Mouse (Mus musculus): ENCODE results near the gene Wnt6.

Gene Wnt6

DNA sequence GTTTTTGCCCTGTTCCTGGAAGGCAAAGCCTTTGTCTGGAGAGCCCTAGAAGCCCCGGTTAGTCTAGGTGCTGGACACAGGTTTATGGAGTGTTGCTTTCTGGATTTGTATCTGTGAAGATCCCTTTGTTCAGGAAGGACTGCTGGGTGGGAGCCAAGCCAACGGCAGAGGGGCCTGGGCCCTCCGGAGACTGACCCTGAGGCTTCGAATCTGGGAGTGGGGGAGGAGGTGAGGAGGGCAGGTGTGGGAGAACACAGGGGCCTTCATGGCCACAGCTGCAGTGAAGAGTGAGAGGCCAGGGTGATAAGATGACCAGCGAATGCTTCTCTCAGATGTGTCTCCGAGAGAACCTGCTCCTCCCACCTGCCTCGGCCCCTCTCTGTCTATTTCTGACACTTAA, 2.4 kb downstream of the Wnt6 start:
- no peak for DNase-seq (ENCODE audit: low read depth, low spot score)

GRCm38 (mm10) chr1:74775816-74776215, 4.1 kb downstream of the Wnt6 start:
- no peak for DNase-seq (ENCODE audit: low read depth, low spot score)

- DNase-seq (ENCODE audit: low read depth, low spot score): no peak
Observed at GRCm38 (mm10) chr1:74778934-74779486, 7.3 kb downstream of the Wnt6 start.

DNA sequence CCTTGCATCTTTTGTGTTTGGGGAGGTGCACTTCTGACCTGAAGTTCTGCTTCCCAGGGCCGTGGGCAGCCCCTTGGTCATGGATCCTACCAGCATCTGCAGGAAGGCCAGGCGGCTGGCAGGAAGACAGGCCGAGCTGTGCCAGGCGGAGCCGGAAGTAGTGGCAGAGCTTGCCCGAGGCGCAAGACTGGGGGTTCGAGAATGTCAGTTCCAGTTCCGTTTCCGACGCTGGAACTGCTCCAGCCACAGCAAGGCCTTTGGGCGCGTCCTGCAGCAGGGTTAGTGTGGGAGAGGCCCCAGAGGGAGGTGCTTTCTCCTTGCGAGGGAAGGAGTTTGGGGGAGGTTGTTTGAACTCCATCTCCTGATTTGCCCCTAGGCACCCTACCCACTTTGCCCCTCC, 10.4 kb downstream of the Wnt6 start:
- DNase-seq (ENCODE audit: low read depth, low spot score): no peak

DNA sequence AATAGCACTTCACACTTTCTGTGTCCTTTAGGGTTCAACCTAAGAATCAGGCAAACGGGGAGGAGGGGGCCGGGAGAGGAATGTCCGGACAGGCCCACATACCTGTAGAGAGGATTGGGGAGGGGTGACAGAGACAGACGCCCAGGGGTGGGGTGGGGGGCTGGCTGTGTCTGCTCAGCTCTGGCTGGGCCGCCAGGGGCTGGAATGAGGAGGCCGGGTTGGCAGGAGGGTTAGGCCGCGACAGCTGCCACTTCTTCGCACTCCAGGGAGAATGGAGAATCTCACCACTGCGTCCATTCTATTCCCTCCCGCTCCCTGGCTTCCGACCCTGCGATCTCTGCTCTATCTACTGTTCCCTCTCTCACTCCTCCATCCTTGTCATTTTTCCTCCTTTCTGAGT, 11.9 kb downstream of the Wnt6 start:
- no peak for DNase-seq (ENCODE audit: low read depth, low spot score)

DNA sequence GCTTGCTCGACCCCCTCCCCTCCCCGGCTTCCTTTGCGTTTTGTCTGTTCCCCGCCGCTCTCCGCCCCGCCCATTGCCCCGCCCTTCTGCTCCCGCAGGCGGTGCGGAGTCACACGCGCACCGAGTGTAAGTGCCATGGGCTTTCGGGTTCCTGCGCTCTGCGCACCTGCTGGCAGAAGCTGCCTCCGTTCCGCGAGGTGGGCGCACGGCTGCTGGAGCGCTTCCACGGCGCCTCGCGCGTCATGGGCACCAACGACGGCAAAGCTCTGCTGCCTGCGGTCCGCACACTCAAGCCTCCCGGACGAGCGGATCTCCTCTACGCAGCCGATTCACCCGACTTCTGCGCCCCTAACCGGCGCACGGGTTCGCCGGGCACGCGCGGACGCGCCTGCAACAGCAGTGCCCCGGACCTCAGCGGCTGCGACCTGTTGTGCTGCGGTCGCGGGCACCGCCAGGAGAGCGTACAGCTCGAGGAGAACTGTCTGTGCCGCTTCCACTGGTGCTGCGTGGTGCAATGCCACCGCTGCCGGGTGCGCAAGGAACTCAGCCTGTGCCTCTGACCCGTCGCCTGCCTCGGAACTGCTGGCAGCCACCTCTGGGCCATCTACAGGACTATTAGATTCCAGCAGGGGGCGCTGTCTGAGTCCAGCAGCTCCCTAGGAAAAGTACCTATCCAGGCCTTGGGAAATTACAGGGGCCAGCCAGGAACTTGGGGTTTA, 12.5 kb downstream of the Wnt6 start:
- no peak for DNase-seq (ENCODE audit: low read depth, low spot score)

DNA sequence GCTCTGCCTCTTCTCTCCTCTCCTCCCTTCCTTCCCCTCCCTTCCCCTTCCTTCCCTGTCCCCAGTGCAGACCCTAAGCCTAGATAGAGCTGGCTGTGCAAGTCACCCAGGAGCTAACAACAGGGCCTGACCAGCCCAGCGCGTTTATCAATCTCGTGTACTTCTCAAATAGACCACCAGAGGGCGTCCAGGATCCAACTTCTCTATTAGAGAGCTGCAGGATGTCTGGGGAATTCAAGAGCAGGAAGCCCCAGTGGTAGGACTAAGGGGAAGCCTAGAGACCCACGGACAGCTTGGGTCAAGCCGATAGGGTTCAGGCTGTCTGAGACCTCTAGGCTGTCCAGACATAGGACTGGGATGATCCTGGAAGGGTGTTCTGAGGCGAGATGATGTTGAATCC, 16.2 kb downstream of the Wnt6 start:
- no peak for DNase-seq (ENCODE audit: low read depth, low spot score)

- DNase-seq (ENCODE audit: low read depth, low spot score): no peak
Observed at GRCm38 (mm10) chr1:74788603-74789176, 17.0 kb downstream of the Wnt6 start.

- no peak for DNase-seq (ENCODE audit: low read depth, low spot score)
Observed at GRCm38 (mm10) chr1:74790095-74790494, 18.4 kb downstream of the Wnt6 start.

DNA sequence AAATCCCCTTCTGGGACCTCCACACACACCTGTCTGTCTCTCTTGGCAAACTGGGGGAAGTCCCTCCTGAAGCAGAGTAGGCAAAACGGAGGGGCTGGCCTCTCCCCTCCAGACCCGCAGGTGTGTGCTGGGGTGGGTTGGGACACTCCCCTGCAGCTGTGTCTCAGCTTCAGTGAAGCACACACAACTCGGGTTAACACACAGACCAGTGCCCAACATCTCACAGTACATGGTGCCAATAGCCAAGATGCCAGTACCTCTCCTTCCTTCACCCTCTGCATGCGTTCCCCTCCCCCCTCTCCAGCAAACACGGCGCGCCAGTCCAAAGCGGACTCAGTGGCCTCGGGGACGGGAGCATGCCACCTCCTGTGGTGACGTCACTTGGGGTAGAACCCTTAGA, 19.6 kb downstream of the Wnt6 start, which contains the start of gene Wnt10a:
Gene Wnt10a, plus strand, starts transcription at position 268 of the 400 bp plus-strand sequence.
- DNase-seq (ENCODE audit: low read depth, low spot score): no peak

- no peak for DNase-seq (ENCODE audit: low read depth, low spot score)
Observed at GRCm38 (mm10) chr1:74792831-74793660, 21.4 kb downstream of the Wnt6 start.

DNA sequence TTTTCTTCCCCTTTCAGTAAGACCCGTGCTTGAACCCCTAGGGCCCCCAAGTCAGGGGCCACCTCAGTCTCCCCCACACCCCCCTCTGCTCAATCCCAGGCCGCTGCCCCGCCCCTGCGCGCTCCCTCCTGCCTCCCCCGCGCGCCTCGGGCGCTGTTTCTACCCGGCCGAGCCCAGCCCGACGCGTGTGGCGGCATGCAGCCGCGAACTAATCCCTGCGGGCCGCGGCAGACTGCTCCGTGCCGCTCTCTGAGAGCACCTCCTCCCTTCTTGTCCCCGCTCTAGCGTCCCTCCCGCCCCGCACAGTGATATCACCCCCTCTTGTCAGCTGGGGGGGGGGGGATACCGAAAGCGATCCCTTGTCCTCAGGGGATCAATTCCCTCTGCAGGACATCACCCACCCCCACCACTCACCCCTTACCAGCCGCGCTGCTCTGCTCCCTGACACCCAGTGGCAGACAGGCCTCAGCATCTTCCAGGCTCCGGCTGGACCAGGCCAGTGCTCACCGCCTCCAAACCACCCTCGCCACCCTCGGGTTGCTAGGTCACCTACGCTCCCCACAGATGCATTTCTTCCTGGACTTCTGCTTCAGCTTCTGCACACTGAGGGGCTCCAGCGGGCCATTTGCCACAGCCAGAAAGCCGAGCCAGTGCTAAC, 22.9 kb downstream of the Wnt6 start:
- no peak for DNase-seq (ENCODE audit: low read depth, low spot score)

DNA sequence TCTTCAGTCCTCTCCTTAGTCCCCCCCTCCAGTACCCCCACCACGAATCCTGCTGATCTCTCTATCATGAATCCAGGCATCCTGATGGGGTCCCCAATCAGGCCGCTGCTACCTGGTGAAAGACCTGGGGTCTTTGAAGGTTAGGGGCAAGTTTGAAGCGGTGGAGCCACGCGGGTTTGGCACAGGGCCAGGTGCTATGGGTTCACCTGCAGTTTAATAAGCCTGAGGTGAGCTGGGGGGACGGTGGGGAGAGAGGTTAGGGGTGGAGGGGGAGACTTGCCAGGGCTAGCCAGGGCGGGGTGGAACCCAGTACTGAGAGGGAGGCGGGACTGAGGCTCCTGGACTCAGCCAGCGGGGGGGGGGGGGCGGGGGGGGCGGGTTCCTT, 23.4 kb downstream of the Wnt6 start:
- no peak for DNase-seq (ENCODE audit: low read depth, low spot score)

- DNase-seq (ENCODE audit: low read depth, low spot score): no peak
Observed at GRCm38 (mm10) chr1:74797459-74797858, 25.8 kb downstream of the Wnt6 start.

- DNase-seq (ENCODE audit: low read depth, low spot score): peak; percentile 48
Observed at GRCm38 (mm10) chr1:74800424-74800888, 28.8 kb downstream of the Wnt6 start.

DNA sequence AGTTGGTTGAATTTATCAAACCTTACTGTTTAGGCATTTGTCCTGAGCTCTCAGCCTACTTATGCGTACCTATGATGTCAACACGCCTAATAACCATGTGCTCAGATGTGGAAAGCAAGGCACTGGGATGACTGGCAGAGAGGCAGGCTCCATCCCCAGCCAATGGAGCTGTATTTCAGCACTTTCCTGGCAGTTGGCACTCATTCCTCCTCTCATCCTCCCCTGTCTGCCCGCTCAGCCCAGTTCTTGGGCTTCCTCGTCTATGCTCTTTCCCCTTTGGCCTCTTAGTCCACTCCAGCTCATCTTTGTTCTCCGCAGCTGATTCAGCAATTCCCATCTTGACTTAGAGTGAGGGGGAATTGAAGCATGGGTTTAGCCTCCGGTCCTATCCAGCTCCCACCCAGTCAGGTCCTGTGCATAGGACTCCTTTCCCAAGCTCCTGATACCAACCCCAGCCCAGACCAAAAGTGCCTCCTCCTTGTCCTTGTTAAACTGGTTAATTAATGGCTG, 30.0 kb downstream of the Wnt6 start:
- no peak for DNase-seq (ENCODE audit: low read depth, low spot score)

DNA sequence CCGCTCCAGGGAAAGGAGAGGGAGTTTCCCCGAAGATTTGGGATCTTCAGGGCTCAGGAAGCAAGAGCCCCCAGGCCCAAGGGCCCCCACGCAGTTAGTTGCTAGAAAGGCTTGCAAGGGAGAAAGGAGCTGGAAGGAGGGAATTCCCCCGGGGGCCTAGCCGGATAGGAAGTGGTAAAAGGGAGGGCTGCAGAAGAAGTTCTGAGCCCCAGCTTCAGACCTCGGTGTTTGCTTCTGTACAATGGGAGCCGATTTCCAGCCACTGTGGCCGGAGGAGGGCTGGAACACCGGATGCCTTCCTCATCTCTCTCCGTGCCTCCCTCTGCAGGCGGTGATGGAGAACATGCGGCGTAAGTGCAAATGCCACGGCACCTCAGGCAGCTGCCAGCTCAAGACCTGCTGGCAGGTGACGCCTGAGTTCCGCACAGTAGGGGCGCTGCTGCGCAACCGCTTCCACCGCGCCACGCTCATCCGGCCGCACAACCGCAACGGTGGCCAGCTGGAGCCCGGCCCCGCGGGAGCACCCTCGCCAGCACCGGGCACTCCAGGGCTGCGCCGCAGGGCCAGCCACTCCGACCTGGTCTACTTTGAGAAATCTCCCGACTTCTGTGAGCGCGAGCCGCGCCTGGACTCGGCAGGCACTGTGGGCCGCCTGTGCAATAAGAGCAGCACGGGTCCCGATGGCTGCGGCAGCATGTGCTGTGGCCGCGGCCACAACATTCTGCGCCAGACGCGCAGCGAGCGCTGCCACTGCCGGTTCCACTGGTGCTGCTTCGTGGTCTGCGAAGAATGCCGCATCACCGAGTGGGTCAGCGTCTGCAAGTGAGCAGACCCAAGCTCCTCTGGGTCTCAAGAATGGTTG, 31.3 kb downstream of the Wnt6 start:
- DNase-seq (ENCODE audit: low read depth, low spot score): no peak

DNA sequence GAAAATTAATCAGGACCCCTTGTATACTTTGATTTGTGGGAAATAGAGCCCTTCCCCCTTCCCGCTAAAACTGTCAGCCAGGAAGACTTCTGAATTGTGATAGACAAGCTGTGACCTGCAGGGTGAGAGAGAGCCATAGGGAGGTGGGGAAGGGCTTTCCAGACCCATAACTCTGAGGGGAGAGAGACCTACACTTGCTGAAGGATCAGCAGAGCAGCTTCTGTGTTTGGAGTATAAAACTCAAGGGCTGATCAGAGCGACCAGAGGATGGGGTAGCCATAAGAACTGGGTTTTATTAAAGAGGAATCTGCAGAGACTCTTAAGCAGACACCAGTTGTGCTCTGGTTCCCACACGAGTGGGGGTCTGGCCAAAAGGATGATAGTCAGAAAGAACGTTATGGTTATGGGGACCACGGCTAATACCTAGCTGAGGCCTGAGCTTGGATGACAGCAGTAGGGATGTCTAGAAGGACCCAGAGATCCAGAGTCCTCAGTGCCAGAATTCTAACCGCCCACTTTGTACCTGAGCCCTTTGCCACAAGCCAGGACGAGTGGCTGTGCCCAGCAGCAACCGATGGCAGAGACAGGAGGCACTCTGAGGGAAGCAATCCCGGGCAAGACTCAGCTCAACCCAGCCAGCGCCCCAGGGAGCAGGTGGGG, 32.6 kb downstream of the Wnt6 start:
- DNase-seq (ENCODE audit: low read depth, low spot score): no peak

DNA sequence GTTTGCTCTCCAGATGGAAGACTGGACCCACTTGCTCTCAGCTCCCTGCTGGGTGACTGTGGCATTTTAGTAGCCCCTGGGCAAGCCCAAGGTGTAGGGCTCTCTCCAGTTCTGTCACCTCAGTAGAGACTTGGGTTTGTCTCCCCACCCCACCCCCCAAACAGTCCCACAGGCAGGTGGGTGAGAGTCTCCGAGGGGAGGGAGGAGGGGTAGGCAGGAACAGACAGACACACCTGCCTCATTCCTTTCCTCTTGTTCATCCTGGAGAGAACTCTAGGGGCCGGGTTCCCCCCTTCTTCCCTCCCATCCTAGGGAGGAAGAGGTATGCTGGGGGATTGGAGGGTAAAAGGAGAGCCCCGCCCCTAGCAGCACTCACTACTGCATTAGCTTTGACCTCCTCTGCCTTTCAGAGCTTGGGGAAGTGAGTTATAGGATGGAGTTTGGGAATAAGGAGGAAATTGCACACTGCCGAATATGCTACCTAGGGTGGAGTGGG, 33.7 kb downstream of the Wnt6 start:
- DNase-seq (ENCODE audit: low read depth, low spot score): no peak

- DNase-seq (ENCODE audit: low read depth, low spot score): no peak
Observed at GRCm38 (mm10) chr1:74805843-74806242, 34.2 kb downstream of the Wnt6 start.

Data from telencephalon, adult 2 months (tissue).